7 mouse cellular contexts compared by ENCODE assay signal in the genomic region with DNA sequence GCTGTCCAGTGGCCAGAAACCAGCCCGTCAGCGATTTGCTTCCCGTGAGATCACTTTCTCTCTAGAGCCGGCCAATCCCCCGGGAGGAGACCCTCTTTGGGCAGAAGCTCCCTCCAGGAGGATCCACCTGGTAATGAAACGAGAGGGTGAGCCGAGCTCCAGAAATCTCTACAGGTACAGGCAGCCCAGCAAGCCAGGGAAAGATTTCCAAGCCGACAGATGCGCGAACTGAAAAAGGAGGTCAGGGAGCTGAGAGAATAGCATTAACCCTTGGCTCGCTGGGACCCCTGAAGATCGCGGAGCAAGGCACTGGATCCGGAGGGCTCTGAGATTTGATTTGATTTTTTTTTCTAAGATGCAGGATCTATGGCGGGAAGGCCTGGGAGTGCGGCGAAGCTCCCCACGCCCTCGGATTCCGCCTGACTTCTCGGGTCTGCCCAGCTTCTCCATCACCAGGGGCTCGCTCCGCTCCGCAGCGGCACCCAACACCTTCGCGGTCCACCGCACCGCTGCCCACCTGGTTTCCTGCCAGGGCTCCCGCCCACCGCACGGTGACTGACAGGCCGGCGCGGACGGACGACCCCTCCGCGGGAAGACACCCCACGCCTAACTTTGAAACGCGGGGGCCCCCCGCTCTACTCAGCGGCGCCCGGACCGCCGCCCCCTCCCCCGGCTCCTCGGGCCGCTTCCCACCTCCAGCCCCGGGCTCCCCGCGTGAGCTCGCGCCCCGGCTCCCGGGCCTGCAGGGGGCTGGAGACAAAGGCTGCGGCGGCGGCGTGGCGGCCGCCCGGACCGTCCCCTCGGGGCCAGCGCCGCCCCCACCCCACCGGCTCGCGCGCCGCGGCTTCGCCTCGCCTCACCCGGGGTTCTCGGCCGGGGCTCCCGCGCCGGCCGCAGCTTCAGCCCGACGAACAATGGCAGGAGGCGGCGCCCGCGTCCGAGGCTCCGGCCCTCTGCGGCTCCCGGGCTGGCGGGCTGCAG. TPM values are rescaled to one million over a fixed set of nuclear protein-coding genes. Genes with fewer than 3 reads are reported as not detected.
DNase-seq lines count a peak whose midpoint lies in the region; ATAC-seq and TF ChIP-seq lines count a peak whose summit lies in the region.

No protein-coding gene starts in this region.

- no peaks in the 10 kb centered on the region for H3K27me3 ChIP-seq in embryonic facial prominence, embryonic 15.5 days
- peaks cover 21% of the 10 kb centered on the region for H3K27me3 ChIP-seq in midbrain, embryonic 10.5 days (ENCODE audit: low read depth, poor library complexity, severe bottlenecking)
- H3K27me3 ChIP-seq in small intestine, adult 2 months (ENCODE audit: control insufficient read depth, insufficient read depth, low read length): no peaks in the 10 kb centered on the region

- intact Hi-C loops in heart, postnatal 36 days (cut with DNase I): no loop called here
- intact Hi-C loops in left cerebral cortex, postnatal 14 days (cut with DNase I): no loop called here

- in situ Hi-C loops in ES-E14 (cut with MboI; ENCODE audit: low sequenced_read_pairs in 2 of 2, unreplicated experiment in 2 of 2): no loop called here

- no peaks in the 10 kb centered on the region for H3K4me1 ChIP-seq in ES-E14 (ENCODE audit: control insufficient read depth in 2 of 2, insufficient read depth in 2 of 2, low read length in 2 of 2, poor library complexity in 1 of 2)
- peaks cover 22% of the 10 kb centered on the region for H3K4me1 ChIP-seq in embryonic facial prominence, embryonic 15.5 days
- peaks cover 47% of the 10 kb centered on the region for H3K4me1 ChIP-seq in midbrain, embryonic 10.5 days
- peaks cover 2% of the 10 kb centered on the region; the same call in 1 of the 2 replicates for H3K4me1 ChIP-seq in small intestine, adult 2 months (ENCODE audit: control insufficient read depth, insufficient read depth, insufficient read length, low read length)

- no peak for TF ChIP-seq POLR2A in small intestine, adult 2 months (IDR thresholded peaks at IDR 0.05; ENCODE audit: low read depth, low read length)

- H3K27ac ChIP-seq in ES-E14 (ENCODE audit: insufficient read depth, low read depth, low read length, poor library complexity, severe bottlenecking): no peak overlapping the region
- H3K27ac ChIP-seq in embryonic facial prominence, embryonic 15.5 days (replicated peaks): peak overlapping the region; percentile 86
- peak overlapping the region; percentile 99 for H3K27ac ChIP-seq in midbrain, embryonic 10.5 days (replicated peaks)
- no peak overlapping the region for H3K27ac ChIP-seq in small intestine, adult 2 months (ENCODE audit: insufficient read depth, low read depth, low read length)

- no peak for TF ChIP-seq CTCF in small intestine, adult 2 months (IDR thresholded peaks at IDR 0.05; ENCODE audit: extremely low read depth, insufficient read length, insufficient replicate concordance, low read depth, low read length)

- H3K4me2 ChIP-seq in embryonic facial prominence, embryonic 15.5 days (replicated peaks): peak overlapping the region; percentile 93

- H3K4me3 ChIP-seq in ES-E14 (ENCODE audit: insufficient read depth in 1 of 2, low read depth in 1 of 2, low read length in 2 of 2, poor library complexity in 1 of 2, severe bottlenecking in 1 of 2): peak overlapping the region; percentile 81 to 87
- H3K4me3 ChIP-seq in embryonic facial prominence, embryonic 15.5 days (replicated peaks): peak overlapping the region; percentile 94
- H3K4me3 ChIP-seq in midbrain, embryonic 10.5 days: peak overlapping the region; percentile 98
- H3K4me3 ChIP-seq in small intestine, adult 2 months (ENCODE audit: low read depth, low read length): peak overlapping the region; percentile 74

- peak overlapping the region; percentile 84 for H3K9ac ChIP-seq in ES-E14 (ENCODE audit: insufficient read depth, low read depth, low read length, poor library complexity, severe bottlenecking)
- peak overlapping the region; percentile 77 for H3K9ac ChIP-seq in embryonic facial prominence, embryonic 15.5 days

- under 1% methylated on average over 80 of the region's 95 CpGs for WGBS in embryonic facial prominence, embryonic 15.5 days
- under 1% methylated on average over 94 of the region's 95 CpGs for WGBS in midbrain, embryonic 10.5 days
- WGBS in small intestine, adult 2 months: 4% methylated on average over 84 of the region's 95 CpGs

- DNase-seq in ES-E14 (ENCODE audit: low read depth, low spot score): peak; percentile 20
- peak; percentile 29 for DNase-seq in adrenal gland, postnatal 25 days
- DNase-seq in heart, postnatal 36 days: peak; percentile 38 to 41
- peak; percentile 13 to 25 for DNase-seq in left cerebral cortex, postnatal 14 days (ENCODE audit: low spot score in 2 of 2)
- DNase-seq in midbrain, embryonic 10.5 days (ENCODE audit: low spot score): peak; percentile 72

- peak; percentile 56 for ATAC-seq in embryonic facial prominence, embryonic 15.5 days (ENCODE audit: insufficient number of reproducible peaks, low FRiP score, low TSS enrichment, low read depth)

- no peaks in the 10 kb centered on the region for H3K9me3 ChIP-seq in ES-E14 (ENCODE audit: control insufficient read depth, insufficient read depth, low read depth, low read length)
- no peaks in the 10 kb centered on the region for H3K9me3 ChIP-seq in embryonic facial prominence, embryonic 15.5 days (replicated peaks)
- H3K9me3 ChIP-seq in midbrain, embryonic 10.5 days (replicated peaks): no peaks in the 10 kb centered on the region

- no peaks in the 10 kb centered on the region for H3K36me3 ChIP-seq in ES-E14 (ENCODE audit: control insufficient read depth, insufficient read depth, low read length, poor library complexity, severe bottlenecking)
- no peaks in the 10 kb centered on the region for H3K36me3 ChIP-seq in embryonic facial prominence, embryonic 15.5 days
- H3K36me3 ChIP-seq in midbrain, embryonic 10.5 days: 0 out of 2 replicates have a peak, but pooled peaks cover 2% of the 10 kb centered on the region
- H3K36me3 ChIP-seq in small intestine, adult 2 months (ENCODE audit: control insufficient read depth, insufficient read depth, low read length): no peaks in the 10 kb centered on the region

TF ChIP-seq in ES-E14, 5 proteins besides CTCF, POLR2A, EP300 and RAD21:
- TF ChIP-seq CHD2 (IDR thresholded peaks at IDR 0.05; ENCODE audit: low read depth, low read length) (0 out of 2 replicates have a peak, but pooled peaks have one; percentile 14), MAFK (IDR thresholded peaks at IDR 0.05; ENCODE audit: insufficient read depth, low read depth, low read length) (no peak), ZC3H11A (IDR thresholded peaks at IDR 0.05; ENCODE audit: borderline replicate concordance, low read depth, low read length) (no peak)

RNA-seq across cellular contexts. Expression of a gene that starts 26.2 kb away (rescaled TPM):
- 0.11 TPM in 1 of 2 replicates, not detected in the other for total RNA-seq in ES-E14 (2012; rRNA removed)
- 0.61 TPM in 1 of 2 replicates, not detected in the other for total RNA-seq in adrenal gland, postnatal 25 days (2021)
- 0.09 and 0.13 TPM in 2 replicates for polyA plus RNA-seq in embryonic facial prominence, embryonic 15.5 days (2015; fragmentation: Nextera tagmentation; extraction: Ambion mirVana)
- total RNA-seq in heart, postnatal 36 days (2021): under 1 TPM in 1 of 2 experiments, not detected in 1; 0.11 TPM
- total RNA-seq in left cerebral cortex, postnatal 14 days (2021): not detected
- not detected in 2 replicates for polyA plus RNA-seq in midbrain, embryonic 10.5 days (2016; fragmentation: Nextera tagmentation; extraction: Ambion mirVana)
- 0.06 TPM in 2 replicates for polyA plus RNA-seq in small intestine, adult 2 months (2012; rRNA removed)

RNA-seq across cellular contexts. Expression of a gene that starts 26.8 kb away (rescaled TPM):
- 16.3 and 19.5 TPM in 2 replicates for total RNA-seq in ES-E14 (2012; rRNA removed)
- total RNA-seq in adrenal gland, postnatal 25 days (2021): 65.5 and 70.8 TPM in 2 replicates
- 58.0 and 58.2 TPM in 2 replicates for polyA plus RNA-seq in embryonic facial prominence, embryonic 15.5 days (2015; fragmentation: Nextera tagmentation; extraction: Ambion mirVana)
- total RNA-seq in heart, postnatal 36 days (2021): 100 to 1,000 TPM; 144 to 148 TPM
- total RNA-seq in left cerebral cortex, postnatal 14 days (2021): 10 to 100 TPM; 26.2 to 28.4 TPM
- 123 and 167 TPM in 2 replicates for polyA plus RNA-seq in midbrain, embryonic 10.5 days (2016; fragmentation: Nextera tagmentation; extraction: Ambion mirVana)
- 11.1 and 15.7 TPM in 2 replicates for polyA plus RNA-seq in small intestine, adult 2 months (2012; rRNA removed)

Comparison
In these comparisons a context has a peak if more than half of its experiments do, and no peak if none do; other contexts are left out.
1. DNase-seq: peak in every context shown above with its lines; median percentile 72 in midbrain, embryonic 10.5 days; 40 in heart, postnatal 36 days; 29 in adrenal gland, postnatal 25 days; 20 in ES-E14; 19 in left cerebral cortex, postnatal 14 days.
2. H3K27ac ChIP-seq: peak in embryonic facial prominence, embryonic 15.5 days (single experiment) and midbrain, embryonic 10.5 days (single experiment); none in ES-E14 (single experiment) and small intestine, adult 2 months (single experiment).
3. Peak in every context shown above with its lines, with median percentiles within 50 percentile points of each other: H3K4me3 ChIP-seq.